Mouse (Mus musculus) urinary bladder, postnatal 25 days (tissue): ENCODE measurements at regions not wholly inside any gene's neighbourhood (a gene's known extent, or its start where the extent isn't known, plus 50 kb on each side); places are given as distances from the start of the nearest gene placed in this dataset.
A peak's percentile ranks its signal among the peaks of the same experiment; 100 is the strongest.
"Not testable (repeated sequence)": the region's sequence is repeated elsewhere in the genome, so short reads cannot be mapped to it uniquely, and the experiment has no call there.

Source experiments
- DNase-seq: peaks from one replicate; pipeline ENCODE4 v3.0.0; 2022; ENCODE audit warnings: low spot score

DNA sequence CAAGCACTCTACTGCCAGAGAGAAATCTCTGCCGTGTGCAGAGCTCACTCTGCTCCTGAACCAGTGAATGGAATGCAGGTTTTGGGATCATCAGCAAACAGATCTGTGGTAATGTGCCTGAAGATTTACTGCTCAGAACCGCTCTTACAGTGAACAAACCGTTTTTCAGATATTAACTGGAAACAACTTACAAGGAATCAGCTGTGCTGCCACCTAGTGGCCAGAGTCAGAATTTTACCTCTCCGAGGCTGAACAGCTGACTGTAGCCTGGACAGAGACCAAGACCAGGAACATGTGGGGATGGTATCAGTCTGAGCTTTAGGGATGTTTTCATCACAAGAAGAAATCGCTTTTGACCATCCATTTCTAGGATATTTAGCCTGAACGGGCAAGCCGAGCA, 65.3 kb downstream of the Gm15023 start:
- DNase-seq = not testable (repeated sequence)

DNA sequence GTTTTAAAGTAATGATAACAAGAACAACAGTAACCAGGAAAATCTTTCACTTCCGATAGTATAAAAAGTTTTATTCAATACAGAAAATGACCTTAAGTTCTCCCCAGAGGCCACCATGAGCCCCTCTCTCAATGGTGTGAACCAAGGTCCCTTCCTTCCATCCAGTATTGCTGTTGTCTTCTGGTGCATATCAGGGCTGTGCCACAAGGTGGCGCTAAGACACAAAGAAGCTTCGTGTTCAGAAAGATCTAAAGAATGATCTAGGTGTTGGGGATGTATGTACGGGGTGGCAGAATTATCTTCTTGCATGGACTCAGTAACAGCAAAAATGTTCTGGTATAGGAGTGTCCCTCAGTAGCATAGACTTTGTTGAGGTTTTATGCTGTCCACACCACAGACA, 66.6 kb downstream of the Gm15023 start:
- DNase-seq = not testable (repeated sequence)

- DNase-seq = no peak
Measured at GRCm38 (mm10) chrX:135101594-135101993, 75.8 kb downstream of the Gm15023 start.

GRCm38 (mm10) chrX:135098101-135098500, 79.3 kb downstream of the Gm15023 start:
- DNase-seq = no peak

DNA sequence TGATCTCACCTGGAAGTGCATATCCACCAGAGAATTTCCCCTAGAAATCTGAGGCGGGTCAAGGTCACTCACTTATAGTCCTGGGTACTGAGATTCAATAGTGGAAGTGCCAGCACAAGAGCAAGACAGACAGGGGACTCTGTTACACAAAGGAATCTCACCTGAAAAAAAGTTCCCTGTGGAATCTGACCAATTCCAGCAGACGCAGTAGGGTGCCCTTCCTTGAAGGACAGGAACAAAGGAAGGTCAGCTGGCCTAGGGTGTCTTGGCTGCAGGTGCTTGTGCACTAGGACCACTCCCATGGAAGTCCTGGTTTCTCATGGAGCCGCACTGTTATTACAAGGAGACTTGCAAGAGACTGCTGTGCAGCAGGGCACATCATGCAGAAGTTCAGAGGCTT, 81.2 kb downstream of the Gm15023 start:
- no peak for DNase-seq

DNA sequence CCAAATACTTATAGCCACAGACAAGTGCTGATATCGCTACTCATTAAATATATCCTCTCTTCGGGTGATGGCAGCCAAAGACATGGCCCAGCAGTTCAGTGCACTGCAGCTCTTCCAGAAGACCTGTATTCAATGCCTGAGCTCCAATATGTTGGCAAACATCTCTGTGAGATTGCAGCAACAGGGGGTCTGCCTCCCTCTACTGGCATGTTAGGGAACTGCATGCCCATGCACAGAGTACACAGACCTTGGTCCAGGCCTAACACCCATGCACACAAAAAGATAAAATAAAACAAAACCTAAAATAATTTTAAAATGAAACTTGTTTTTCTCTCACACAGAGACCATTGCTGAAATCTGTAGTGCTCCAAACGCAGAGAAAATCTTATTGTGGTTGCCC, 82.1 kb upstream of the Zmat1 start:
- peak; percentile 50 for DNase-seq

DNA sequence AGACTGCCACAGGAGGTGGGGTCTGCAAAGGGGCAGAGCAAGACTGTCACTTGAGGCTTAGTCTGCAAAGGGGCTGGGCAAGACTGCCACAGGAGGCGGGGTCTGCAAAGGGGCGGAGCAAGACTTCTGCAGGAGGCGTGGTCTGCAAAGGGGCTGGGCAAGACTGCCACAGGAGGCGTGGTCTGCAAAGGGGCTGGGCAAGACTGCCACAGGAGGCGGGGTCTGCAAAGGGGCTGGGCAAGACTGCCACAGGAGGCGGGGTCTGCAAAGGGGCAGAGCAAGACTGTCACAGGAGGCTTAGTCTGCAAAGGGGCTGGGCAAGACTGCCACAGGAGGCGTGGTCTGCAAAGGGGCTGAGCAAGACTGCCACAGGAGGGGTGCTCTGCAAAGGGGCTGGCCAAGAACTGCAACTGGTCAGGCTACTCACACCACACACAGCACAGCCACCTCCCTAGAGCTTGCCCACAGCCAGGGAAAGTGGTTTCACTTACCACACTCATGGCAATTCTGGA, 78.1 kb upstream of the Zmat1 start:
- DNase-seq = peak; percentile 13

- DNase-seq = not testable (repeated sequence)
Measured at GRCm38 (mm10) chrX:135086564-135086963, 77.6 kb upstream of the Zmat1 start.

GRCm38 (mm10) chrX:135085770-135086553, 77.0 kb upstream of the Zmat1 start:
- not testable (repeated sequence) for DNase-seq

DNA sequence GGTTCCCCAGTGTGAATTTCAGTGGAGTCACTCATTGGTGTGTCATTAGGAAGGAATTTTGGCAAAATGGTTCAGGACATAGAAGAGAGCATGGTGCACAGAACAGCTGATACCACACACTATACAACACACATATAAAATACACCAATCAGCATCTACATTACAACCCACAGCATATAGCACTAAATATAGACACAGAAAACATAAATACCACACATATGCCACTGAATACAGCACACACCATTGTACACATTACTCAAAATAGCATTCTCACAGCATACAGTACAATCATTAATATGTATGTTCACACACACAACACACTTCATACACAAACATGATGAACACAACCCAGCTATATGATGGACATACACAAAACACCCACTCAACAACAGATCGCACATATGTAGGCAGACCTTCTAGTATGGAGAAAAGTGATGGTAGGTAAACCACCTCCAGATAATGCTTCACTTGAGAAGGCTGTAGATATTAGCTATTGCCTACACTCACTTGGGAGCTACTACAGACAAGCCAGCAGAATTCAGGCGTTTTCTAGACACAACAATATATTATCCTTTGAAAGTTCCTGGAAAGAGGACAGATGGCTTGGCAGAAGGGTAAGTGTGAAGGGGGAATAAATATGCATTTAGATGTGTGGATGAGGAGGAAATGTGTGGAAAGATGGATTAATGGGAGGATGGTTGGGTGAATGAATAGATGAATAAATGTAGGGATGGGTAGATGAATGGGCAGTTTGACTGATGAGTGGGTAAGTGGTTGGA, 71.6 kb upstream of the Zmat1 start:
- no peak for DNase-seq

GRCm38 (mm10) chrX:135079388-135079787, 70.4 kb upstream of the Zmat1 start:
- DNase-seq = no peak

- no peak for DNase-seq
Measured at GRCm38 (mm10) chrX:135075903-135076302, 66.9 kb upstream of the Zmat1 start.

DNA sequence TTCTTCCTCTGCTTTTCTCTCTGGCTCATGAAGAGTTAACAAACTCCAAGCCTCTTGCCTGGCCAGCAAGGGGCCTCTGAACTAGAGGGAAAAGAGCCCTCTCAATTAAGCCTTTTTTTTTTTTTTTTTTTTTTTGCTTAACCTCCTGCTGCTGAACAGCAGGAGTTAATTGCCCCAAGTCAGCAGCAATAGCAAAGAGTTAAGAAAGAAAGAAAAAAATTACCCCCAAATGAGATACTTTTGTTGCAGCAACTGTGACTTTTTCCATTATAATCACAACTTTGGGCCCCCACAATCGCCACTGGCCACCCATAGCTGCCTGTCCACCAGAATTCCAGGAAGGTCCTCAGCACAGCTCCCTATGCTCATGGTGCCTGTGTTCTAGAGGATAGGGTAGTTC, 60.4 kb upstream of the Zmat1 start:
- no peak for DNase-seq

GRCm38 (mm10) chrX:135060184-135060583, 51.2 kb upstream of the Zmat1 start:
- DNase-seq = no peak

GRCm38 (mm10) chrX:135058949-135059348, 49.9 kb upstream of the Zmat1 start:
- no peak for DNase-seq
